Mouse (Mus musculus): ENCODE data around the gene Aig1. TPM values are rescaled to one million over a fixed set of nuclear protein-coding genes. Genes with fewer than 3 reads are reported as not detected.

Aig1 gene
- polyA plus RNA-seq, 2 experiments, result 6.6 to 14.3 TPM

GRCm38 (mm10) chr10:13714199-13714919 is 154.4 kb downstream of the Aig1 start:
- no peak overlapping the region for H3K4me3 ChIP-seq (ENCODE audit: insufficient read depth in 1 of 2, low read depth in 2 of 2, low read length in 2 of 2)
- H3K9ac ChIP-seq (replicated peaks), result no peak overlapping the region
- H3K36me3 ChIP-seq (replicated peaks; ENCODE audit: control insufficient read depth, insufficient read depth, low read depth), result no peaks in the 10 kb centered on the region
- DNase-seq (ENCODE audit: low read depth in 3 of 3, low spot score in 3 of 3), result no peak
- ATAC-seq (ENCODE audit: insufficient read depth), result no peak
- H3K4me1 ChIP-seq (replicated peaks; ENCODE audit: control insufficient read depth in 2 of 2, insufficient read depth in 2 of 2, low read length in 1 of 2), result no peaks in the 10 kb centered on the region
- H3K9me3 ChIP-seq (ENCODE audit: control insufficient read depth, low read length), result no peaks in the 10 kb centered on the region
- 68% methylated on average over 9 of the region's 9 CpGs for WGBS (ENCODE audit: insufficient replicate concordance)
- H3K27ac ChIP-seq, result no peak overlapping the region
- TF ChIP-seq CTCF (IDR thresholded peaks at IDR 0.05; ENCODE audit: low read depth), result no peak
- no peak for TF ChIP-seq EP300 (IDR thresholded peaks at IDR 0.05; ENCODE audit: low read depth)
- no peaks in the 10 kb centered on the region for H3K27me3 ChIP-seq (ENCODE audit: control insufficient read depth, insufficient read depth, low read length)
- H3K4me2 ChIP-seq (ENCODE audit: low read depth), result no peak overlapping the region

GRCm38 (mm10) chr10:13713711-13714110 is 155.1 kb downstream of the Aig1 start:
- no peak for TF ChIP-seq CTCF (IDR thresholded peaks at IDR 0.05; ENCODE audit: low read depth)
- no peak for TF ChIP-seq EP300 (IDR thresholded peaks at IDR 0.05; ENCODE audit: low read depth)
- DNase-seq (ENCODE audit: low read depth in 3 of 3, low spot score in 3 of 3) (no peak), ATAC-seq (ENCODE audit: insufficient read depth) (no peak)
- Histone ChIP-seq H3K9me3 (ENCODE audit: control insufficient read depth, low read length) (no peaks in the 10 kb centered on the region), H3K9ac (replicated peaks) (no peak overlapping the region), H3K36me3 (replicated peaks; ENCODE audit: control insufficient read depth, insufficient read depth, low read depth) (no peaks in the 10 kb centered on the region), H3K4me1 (replicated peaks; ENCODE audit: control insufficient read depth in 2 of 2, insufficient read depth in 2 of 2, low read length in 1 of 2) (no peaks in the 10 kb centered on the region), H3K27me3 (ENCODE audit: control insufficient read depth, insufficient read depth, low read length) (no peaks in the 10 kb centered on the region), H3K4me3 (ENCODE audit: insufficient read depth in 1 of 2, low read depth in 2 of 2, low read length in 2 of 2) (no peak overlapping the region), H3K27ac (no peak overlapping the region), H3K4me2 (ENCODE audit: low read depth) (no peak overlapping the region)
- 75% methylated on average over 5 of the region's 5 CpGs for whole genome bisulfite sequencing (ENCODE audit: insufficient replicate concordance)

- H3K36me3 ChIP-seq (replicated peaks; ENCODE audit: control insufficient read depth, insufficient read depth, low read depth), result no peaks in the 10 kb centered on the region
- H3K4me2 ChIP-seq (ENCODE audit: low read depth), result no peak overlapping the region
- WGBS (ENCODE audit: insufficient replicate concordance), result 64% methylated on average over 2 of the region's 2 CpGs
Observed at GRCm38 (mm10) chr10:13713116-13713515, 155.7 kb downstream of the Aig1 start.

GRCm38 (mm10) chr10:13711281-13711829 is 157.4 kb downstream of the Aig1 start:
- H3K9me3 ChIP-seq (ENCODE audit: control insufficient read depth, low read length), result no peaks in the 10 kb centered on the region
- no peak for TF ChIP-seq CTCF (IDR thresholded peaks at IDR 0.05; ENCODE audit: low read depth)
- no peak for TF ChIP-seq EP300 (IDR thresholded peaks at IDR 0.05; ENCODE audit: low read depth)
- H3K9ac ChIP-seq (replicated peaks), result no peak overlapping the region
- no peaks in the 10 kb centered on the region for H3K36me3 ChIP-seq (replicated peaks; ENCODE audit: control insufficient read depth, insufficient read depth, low read depth)
- H3K4me1 ChIP-seq (replicated peaks; ENCODE audit: control insufficient read depth in 2 of 2, insufficient read depth in 2 of 2, low read length in 1 of 2), result no peaks in the 10 kb centered on the region
- DNase-seq (ENCODE audit: low read depth in 3 of 3, low spot score in 3 of 3) (no peak), ATAC-seq (ENCODE audit: insufficient read depth) (no peak)
- no peak overlapping the region for H3K4me3 ChIP-seq (ENCODE audit: insufficient read depth in 1 of 2, low read depth in 2 of 2, low read length in 2 of 2)
- no peak overlapping the region for H3K4me2 ChIP-seq (ENCODE audit: low read depth)
- 70% methylated on average over 8 of the region's 8 CpGs for WGBS (ENCODE audit: insufficient replicate concordance)
- H3K27ac ChIP-seq, result no peak overlapping the region
- no peaks in the 10 kb centered on the region for H3K27me3 ChIP-seq (ENCODE audit: control insufficient read depth, insufficient read depth, low read length)

More at GRCm38 (mm10) chr10:13713116-13713515, 155.7 kb downstream of the Aig1 start:
- H3K9me3 ChIP-seq (ENCODE audit: control insufficient read depth, low read length), result no peaks in the 10 kb centered on the region
- ATAC-seq (ENCODE audit: insufficient read depth) (no peak), DNase-seq (ENCODE audit: low read depth in 3 of 3, low spot score in 3 of 3) (no peak)
- H3K4me3 ChIP-seq (ENCODE audit: insufficient read depth in 1 of 2, low read depth in 2 of 2, low read length in 2 of 2), result no peak overlapping the region
- H3K9ac ChIP-seq (replicated peaks), result no peak overlapping the region
- no peaks in the 10 kb centered on the region for H3K4me1 ChIP-seq (replicated peaks; ENCODE audit: control insufficient read depth in 2 of 2, insufficient read depth in 2 of 2, low read length in 1 of 2)
- H3K27ac ChIP-seq, result no peak overlapping the region
- TF ChIP-seq CTCF (IDR thresholded peaks at IDR 0.05; ENCODE audit: low read depth) (no peak), EP300 (IDR thresholded peaks at IDR 0.05; ENCODE audit: low read depth) (no peak)
- no peaks in the 10 kb centered on the region for H3K27me3 ChIP-seq (ENCODE audit: control insufficient read depth, insufficient read depth, low read length)

GRCm38 (mm10) chr10:13705771-13706170 is 163.0 kb downstream of the Aig1 start:
- H3K36me3 ChIP-seq (replicated peaks; ENCODE audit: control insufficient read depth, insufficient read depth, low read depth), result no peaks in the 10 kb centered on the region
- no peak overlapping the region for H3K9ac ChIP-seq (replicated peaks)
- 63% methylated on average over 4 of the region's 4 CpGs for WGBS (ENCODE audit: insufficient replicate concordance)
- DNase-seq (ENCODE audit: low read depth in 3 of 3, low spot score in 3 of 3) (no peak), ATAC-seq (ENCODE audit: insufficient read depth) (no peak)
- no peak overlapping the region for H3K4me2 ChIP-seq (ENCODE audit: low read depth)
- no peak overlapping the region for H3K27ac ChIP-seq
- no peaks in the 10 kb centered on the region for H3K9me3 ChIP-seq (ENCODE audit: control insufficient read depth, low read length)
- H3K4me3 ChIP-seq (ENCODE audit: insufficient read depth in 1 of 2, low read depth in 2 of 2, low read length in 2 of 2), result no peak overlapping the region
- H3K4me1 ChIP-seq (replicated peaks; ENCODE audit: control insufficient read depth in 2 of 2, insufficient read depth in 2 of 2, low read length in 1 of 2), result no peaks in the 10 kb centered on the region
- TF ChIP-seq CTCF (IDR thresholded peaks at IDR 0.05; ENCODE audit: low read depth) (no peak), EP300 (IDR thresholded peaks at IDR 0.05; ENCODE audit: low read depth) (no peak)
- no peaks in the 10 kb centered on the region for H3K27me3 ChIP-seq (ENCODE audit: control insufficient read depth, insufficient read depth, low read length)

All from liver, embryonic 14.5 days (tissue).